Mouse (Mus musculus) heart, adult 2 months (tissue): ENCODE data around the gene Strip1.

Experiments
- CTCF ChIP-seq: fragments of 200-600 bp; IDR thresholded peaks from 2 replicates; pipeline ENCODE4 v1.8.1; 2022; ENCODE audit warnings: antibody characterized with exemption, mild to moderate bottlenecking, moderate library complexity
- EP300 ChIP-seq: fragments of 200-500 bp; IDR thresholded peaks from 2 replicates; pipeline ENCODE4 v1.6.1; 2011; ENCODE audit warnings: low read depth, low read length, control low read depth; ENCODE audit not compliant: insufficient read depth
- POLR2A ChIP-seq: fragments of 200-500 bp; IDR thresholded peaks from 2 replicates; pipeline ENCODE4 v1.6.1; 2011; ENCODE audit warnings: mild to moderate bottlenecking, low read depth, low read length, control low read depth; ENCODE audit not compliant: insufficient read depth

DNA sequence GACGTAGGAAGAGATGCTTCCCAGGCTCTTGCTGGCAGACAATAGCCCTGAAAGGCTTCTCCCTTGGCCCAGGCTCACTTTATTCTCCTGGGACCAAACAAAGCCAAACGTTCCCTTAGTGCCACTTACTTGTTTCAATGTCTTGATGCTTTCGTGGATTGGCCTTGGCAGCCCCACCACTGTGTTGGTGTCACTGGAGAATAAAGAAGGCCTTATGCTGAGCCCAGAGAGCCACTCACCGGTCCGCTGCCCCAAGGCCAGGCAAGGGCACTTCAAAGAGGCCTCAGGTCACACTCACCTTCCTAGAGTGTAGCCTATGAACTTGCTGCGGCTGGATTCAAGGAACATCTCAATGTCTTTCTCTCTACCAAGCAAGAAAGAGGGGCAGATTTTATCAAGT is 11.6 kb downstream of the Strip1 start:
- TF ChIP-seq CTCF: no peak
- TF ChIP-seq EP300: no peak
- TF ChIP-seq POLR2A: no peak
